Mouse (Mus musculus) limb, embryonic 13.5 days (tissue): ENCODE results near the gene Nanos1. TPM values are rescaled to one million over a fixed set of nuclear protein-coding genes. Genes with fewer than 3 reads are reported as not detected.
A peak's percentile ranks its signal among the peaks of the same experiment; 100 is the strongest.

Source experiments
- ATAC-seq: fragments of 200-750 bp; cut with Nextera tagmentation; 2 replicates; pipeline ENCODE4 v1.8.0; 2017; ENCODE audit warnings: low read depth, moderate number of reproducible peaks, moderate TSS enrichment; ENCODE audit not compliant: low FRiP score
- H3K27ac ChIP-seq: fragments of 300-500 bp; sonication (generic); 2 replicates; pipeline ENCODE4 v1.5.1; 2015; ENCODE audit warnings: inconsistent platforms, mild to moderate bottlenecking, moderate library complexity
- H3K27me3 ChIP-seq: fragments of 300-500 bp; sonication (generic); 2 replicates; pipeline ENCODE4 v1.6.1; 2015; ENCODE audit warnings: mild to moderate bottlenecking, inconsistent platforms
- H3K36me3 ChIP-seq: fragments of 300-500 bp; sonication (generic); 2 replicates; pipeline ENCODE4 v1.6.1; 2015; ENCODE audit warnings: inconsistent platforms, mild to moderate bottlenecking, moderate library complexity
- H3K4me1 ChIP-seq: fragments of 300-500 bp; sonication (generic); 2 replicates; pipeline ENCODE4 v1.6.1; 2015; ENCODE audit warnings: inconsistent platforms
- H3K4me2 ChIP-seq: fragments of 300-500 bp; sonication (generic); replicated peaks from 2 replicates; pipeline ENCODE4 v1.6.1; 2015; ENCODE audit warnings: inconsistent platforms, mild to moderate bottlenecking, moderate library complexity
- H3K4me3 ChIP-seq: fragments of 300-500 bp; sonication (generic); 2 replicates; pipeline ENCODE4 v1.5.1; 2015; ENCODE audit warnings: moderate library complexity, mild to moderate bottlenecking, inconsistent platforms
- H3K9ac ChIP-seq: fragments of 300-500 bp; sonication (generic); 2 replicates; pipeline ENCODE4 v1.6.1; 2015; ENCODE audit warnings: mild to moderate bottlenecking, inconsistent platforms
- H3K9me3 ChIP-seq: fragments of 300-500 bp; sonication (generic); 2 replicates; pipeline ENCODE4 v1.6.1; 2016; ENCODE audit warnings: inconsistent platforms
- WGBS: fragments of 180-500 bp; shearing (Covaris S2); methylation state at CpG from one replicate; pipeline ENCODE4 v1.1.7; 2015; 5-methylcytosine and 5-hydroxymethylcytosine counted together
- polyA plus RNA-seq: library from polyadenylated mRNA; unstranded; fragments of >200 nt; fragmentation: Nextera tagmentation; extraction: Ambion mirVana; gene quantifications from 2 replicates; pipeline ENCODE4 v1.2.1, GENCODE M21; 2015

Nanos1 gene
- polyA plus RNA-seq, 1 experiment from 2014 or later = 1.2 TPM

GRCm38 (mm10) chr19:60756192-60757098 lies 658 bp downstream of the Nanos1 start:
- H3K27ac ChIP-seq = no peak overlapping the region
- under 1% methylated on average over 106 of the region's 115 CpGs for WGBS
- peak overlapping the region; percentile 72 for H3K9ac ChIP-seq
- peak overlapping the region; percentile 70 for H3K4me3 ChIP-seq
- peak overlapping the region; percentile 99 for H3K4me2 ChIP-seq
- H3K4me1 ChIP-seq = peaks cover 17% of the 10 kb centered on the region
- H3K36me3 ChIP-seq = peaks cover 10% of the 10 kb centered on the region
- H3K9me3 ChIP-seq = no peaks in the 10 kb centered on the region
- peak; percentile 60 for ATAC-seq
- H3K27me3 ChIP-seq = peaks cover 28% of the 10 kb centered on the region

- peak overlapping the region; percentile 99 for H3K4me2 ChIP-seq
- peaks cover 14% of the 10 kb centered on the region for H3K36me3 ChIP-seq
- no peak for ATAC-seq
- H3K27ac ChIP-seq = no peak overlapping the region
- H3K9ac ChIP-seq = peak overlapping the region; percentile 72
- peaks cover 17% of the 10 kb centered on the region for H3K4me1 ChIP-seq
- H3K27me3 ChIP-seq = peaks cover 28% of the 10 kb centered on the region
- peak overlapping the region; percentile 70 for H3K4me3 ChIP-seq
- 5% methylated on average over 25 of the region's 25 CpGs for WGBS
- no peaks in the 10 kb centered on the region for H3K9me3 ChIP-seq
Observed at GRCm38 (mm10) chr19:60757099-60757785, 1.5 kb downstream of the Nanos1 start.

GRCm38 (mm10) chr19:60758896-60759835 lies 3.4 kb downstream of the Nanos1 start:
- H3K4me3 ChIP-seq = no peak overlapping the region
- no peaks in the 10 kb centered on the region for H3K9me3 ChIP-seq
- no peak for ATAC-seq
- H3K36me3 ChIP-seq = peaks cover 30% of the 10 kb centered on the region
- H3K27ac ChIP-seq = no peak overlapping the region
- H3K9ac ChIP-seq = no peak overlapping the region
- peaks cover 17% of the 10 kb centered on the region for H3K4me1 ChIP-seq
- peaks cover 27% of the 10 kb centered on the region for H3K27me3 ChIP-seq
- H3K4me2 ChIP-seq = no peak overlapping the region
- WGBS = 77% methylated on average over 4 of the region's 4 CpGs

- no peak for ATAC-seq
- peaks cover 84% of the 10 kb centered on the region for H3K36me3 ChIP-seq
- no peak overlapping the region for H3K4me2 ChIP-seq
- H3K27me3 ChIP-seq = no peaks in the 10 kb centered on the region
- no peak overlapping the region for H3K27ac ChIP-seq
- 89% methylated on average over 6 of the region's 6 CpGs for WGBS
- H3K4me1 ChIP-seq = no peaks in the 10 kb centered on the region
- no peak overlapping the region for H3K9ac ChIP-seq
- no peaks in the 10 kb centered on the region for H3K9me3 ChIP-seq
- H3K4me3 ChIP-seq = no peak overlapping the region
Observed at GRCm38 (mm10) chr19:60773366-60773765, 17.6 kb downstream of the Nanos1 start.

- Histone ChIP-seq H3K4me1 (peaks cover 20% of the 10 kb centered on the region), H3K4me3 (no peak overlapping the region), H3K9me3 (no peaks in the 10 kb centered on the region), H3K27me3 (no peaks in the 10 kb centered on the region), H3K27ac (no peak overlapping the region), H3K9ac (no peak overlapping the region), H3K36me3 (peaks cover 35% of the 10 kb centered on the region), H3K4me2 (no peak overlapping the region)
- 86% methylated on average over 3 of the region's 3 CpGs for WGBS
- ATAC-seq = no peak
Observed at GRCm38 (mm10) chr19:60782034-60782433, 26.2 kb downstream of the Nanos1 start.

- peaks cover 29% of the 10 kb centered on the region for H3K4me1 ChIP-seq
- H3K27ac ChIP-seq = no peak overlapping the region
- ATAC-seq = no peak
- H3K36me3 ChIP-seq = peaks cover 17% of the 10 kb centered on the region
- H3K4me2 ChIP-seq = no peak overlapping the region
- H3K4me3 ChIP-seq = no peak overlapping the region
- H3K27me3 ChIP-seq = no peaks in the 10 kb centered on the region
- WGBS = 67% methylated on average over 1 of the region's 1 CpGs
- no peak overlapping the region for H3K9ac ChIP-seq
- no peaks in the 10 kb centered on the region for H3K9me3 ChIP-seq
Observed at GRCm38 (mm10) chr19:60784712-60785111, 28.9 kb downstream of the Nanos1 start.

- 32% methylated on average over 2 of the region's 2 CpGs for WGBS
- Histone ChIP-seq H3K27me3 (no peaks in the 10 kb centered on the region), H3K4me1 (peaks cover 31% of the 10 kb centered on the region), H3K9me3 (no peaks in the 10 kb centered on the region), H3K4me2 (peak overlapping the region; percentile 44), H3K9ac (no peak overlapping the region), H3K27ac (no peak overlapping the region), H3K36me3 (no peaks in the 10 kb centered on the region; the same call in 1 of the 2 replicates), H3K4me3 (peak overlapping the region; percentile 20)
- no peak for ATAC-seq
Observed at GRCm38 (mm10) chr19:60787465-60788150, 31.8 kb downstream of the Nanos1 start.

GRCm38 (mm10) chr19:60788214-60788960 lies 32.6 kb downstream of the Nanos1 start:
- Histone ChIP-seq H3K9ac (peak overlapping the region; percentile 46), H3K4me3 (peak overlapping the region; percentile 100)
- no peak for ATAC-seq

GRCm38 (mm10) chr19:60789452-60789851 lies 33.7 kb downstream of the Nanos1 start:
- WGBS = 2% methylated on average over 7 of the region's 7 CpGs
- Histone ChIP-seq H3K4me1 (peaks cover 23% of the 10 kb centered on the region), H3K9ac (peak overlapping the region; percentile 100), H3K27ac (peak overlapping the region; percentile 98; the same call in 1 of the 2 replicates), H3K27me3 (no peaks in the 10 kb centered on the region), H3K4me2 (peak overlapping the region; percentile 78), H3K9me3 (no peaks in the 10 kb centered on the region), H3K4me3 (peak overlapping the region; percentile 100), H3K36me3 (no peaks in the 10 kb centered on the region)
- no peak for ATAC-seq

More at GRCm38 (mm10) chr19:60788214-60788960, 32.6 kb downstream of the Nanos1 start:
- H3K4me1 ChIP-seq = peaks cover 28% of the 10 kb centered on the region
- peak overlapping the region; percentile 63 for H3K4me2 ChIP-seq
- no peak overlapping the region for H3K27ac ChIP-seq
- no peaks in the 10 kb centered on the region for H3K27me3 ChIP-seq
- WGBS = 43% methylated on average over 6 of the region's 6 CpGs
- no peaks in the 10 kb centered on the region; the same call in 1 of the 2 replicates for H3K36me3 ChIP-seq
- H3K9me3 ChIP-seq = no peaks in the 10 kb centered on the region

- under 1% methylated on average over 60 of the region's 60 CpGs for WGBS
- peak overlapping the region; percentile 100 for H3K4me3 ChIP-seq
- no peaks in the 10 kb centered on the region for H3K27me3 ChIP-seq
- peak overlapping the region; percentile 98 for H3K27ac ChIP-seq
- H3K9me3 ChIP-seq = no peaks in the 10 kb centered on the region
- H3K4me2 ChIP-seq = peak overlapping the region; percentile 78
- ATAC-seq = peak; percentile 64
- H3K36me3 ChIP-seq = no peaks in the 10 kb centered on the region
- peaks cover 23% of the 10 kb centered on the region for H3K4me1 ChIP-seq
- peak overlapping the region; percentile 100 for H3K9ac ChIP-seq
Observed at GRCm38 (mm10) chr19:60789919-60790506, 34.2 kb downstream of the Nanos1 start.
